Mouse (Mus musculus): ENCODE measurements at regions not wholly inside any gene's neighbourhood (a gene's known extent, or its start where the extent isn't known, plus 50 kb on each side); places are given as distances from the start of the nearest gene placed in this dataset.

DNA sequence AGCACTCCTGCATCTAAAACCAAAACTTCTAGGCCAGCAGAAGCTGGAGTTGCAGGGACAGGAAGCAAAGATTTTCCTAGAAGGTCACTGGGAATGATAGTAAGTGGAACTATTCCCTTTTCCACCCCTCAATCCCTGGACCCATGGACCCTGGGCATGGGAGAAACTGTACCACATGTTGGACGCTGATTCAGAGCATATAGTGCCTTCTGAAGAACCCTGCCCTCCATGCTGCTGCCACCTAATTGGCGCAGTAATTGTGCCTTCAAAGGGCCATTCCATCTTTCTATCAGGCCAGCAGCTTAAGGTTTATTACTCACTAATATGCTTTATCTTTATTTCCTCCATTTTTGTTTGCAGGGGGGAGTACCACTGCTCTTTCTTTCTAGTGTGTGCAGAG is 516.8 kb downstream of the Plekhb2 start:
- TF ChIP-seq CTCF (IDR thresholded peaks at IDR 0.05; ENCODE audit: borderline replicate concordance, insufficient read depth, low read depth, low read length) (no peak), POLR2A (IDR thresholded peaks at IDR 0.05; ENCODE audit: borderline replicate concordance, insufficient read depth, low read length) (no peak)
